Mouse (Mus musculus) urinary bladder, postnatal 25 days (tissue): ENCODE measurements around the gene P2rx6.
"Not testable (repeated sequence)": the region's sequence is repeated elsewhere in the genome, so short reads cannot be mapped to it uniquely, and the experiment has no call there.

ENCODE experiments used
- DNase-seq: peaks from one replicate; pipeline ENCODE4 v3.0.0; 2022; ENCODE audit warnings: low spot score

The P2rx6 gene

DNA sequence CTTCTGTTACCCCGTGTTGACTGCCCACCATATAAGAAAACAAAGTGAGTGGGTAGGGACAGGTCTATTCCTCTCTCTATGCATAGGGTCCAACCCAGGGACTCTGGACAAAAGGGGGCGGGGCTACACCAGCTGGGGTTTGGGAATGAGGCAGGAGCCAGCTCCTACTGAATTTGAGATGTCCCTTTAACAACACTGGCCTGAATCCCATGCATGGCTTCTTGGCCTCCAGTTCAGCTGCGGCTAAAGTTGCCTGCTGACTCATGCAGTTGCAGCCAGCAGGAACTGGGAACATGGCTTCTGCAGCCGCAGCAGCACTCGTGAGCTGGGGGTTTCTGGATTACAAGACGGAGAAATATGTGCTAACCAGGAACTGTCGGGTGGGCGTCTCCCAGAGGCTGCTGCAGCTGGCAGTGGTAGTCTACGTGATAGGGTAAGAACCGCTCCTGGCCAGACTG, at the start of gene P2rx6:
TSS of gene P2rx6 (plus strand) at position 135 of the 458 bp plus-strand sequence.
- DNase-seq: no peak

DNA sequence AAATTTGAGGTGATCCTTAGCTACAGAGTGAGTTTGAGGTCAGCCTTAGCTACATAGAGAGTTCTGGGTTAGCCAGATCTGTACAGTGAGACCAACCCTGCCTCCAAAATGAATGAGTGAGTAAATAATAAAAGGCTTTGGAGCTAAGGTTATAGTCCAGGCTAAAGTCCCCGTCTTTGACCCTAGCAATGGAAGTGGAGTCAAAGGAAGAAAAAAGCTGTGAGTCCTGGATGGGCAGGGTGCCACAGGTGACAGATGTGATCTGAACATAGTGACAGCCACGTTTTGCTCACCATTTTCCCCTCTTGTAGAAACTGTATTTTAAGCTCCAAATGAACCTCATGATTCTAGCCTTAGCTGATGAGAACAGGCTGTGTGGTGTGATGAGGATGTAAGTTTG, 42.8 kb upstream of the P2rx6 start:
- DNase-seq: no peak

DNA sequence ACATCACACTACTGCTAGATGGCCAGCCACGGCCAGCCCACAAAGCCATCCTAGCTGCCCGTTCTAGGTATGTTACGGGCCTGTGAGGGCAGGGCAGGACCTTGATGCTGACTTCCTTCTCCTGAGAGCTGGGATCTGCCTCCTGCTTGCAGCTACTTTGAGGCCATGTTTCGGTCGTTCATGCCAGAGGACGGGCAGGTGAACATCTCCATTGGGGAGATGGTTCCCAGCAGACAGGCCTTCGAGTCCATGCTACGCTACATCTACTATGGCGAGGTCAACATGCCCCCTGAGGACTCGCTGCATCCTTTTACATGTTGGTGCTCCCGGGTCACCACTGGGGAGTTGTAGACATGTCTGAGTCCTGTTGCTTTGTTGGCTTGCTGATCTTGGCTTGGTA, 37.5 kb upstream of the P2rx6 start:
- no peak for DNase-seq

- no peak for DNase-seq
These were observed 36.2 kb upstream of the P2rx6 start for GRCm38 (mm10) chr16:17525524-17525923.

GRCm38 (mm10) chr16:17526223-17526622, 35.5 kb upstream of the P2rx6 start:
- DNase-seq: no peak

- DNase-seq: no peak
These were observed 34.1 kb upstream of the P2rx6 start for GRCm38 (mm10) chr16:17527606-17528005.

GRCm38 (mm10) chr16:17528276-17528675, 33.4 kb upstream of the P2rx6 start:
- DNase-seq: no peak

- peak; percentile 27 for DNase-seq
These were observed 31.6 kb upstream of the P2rx6 start for GRCm38 (mm10) chr16:17529981-17530586.

- peak; percentile 98 for DNase-seq
These were observed 30.9 kb upstream of the P2rx6 start, which contains the start of gene Thap7 for GRCm38 (mm10) chr16:17530640-17531288. TSS of gene Thap7 (minus strand) at chr16:17531136.

DNA sequence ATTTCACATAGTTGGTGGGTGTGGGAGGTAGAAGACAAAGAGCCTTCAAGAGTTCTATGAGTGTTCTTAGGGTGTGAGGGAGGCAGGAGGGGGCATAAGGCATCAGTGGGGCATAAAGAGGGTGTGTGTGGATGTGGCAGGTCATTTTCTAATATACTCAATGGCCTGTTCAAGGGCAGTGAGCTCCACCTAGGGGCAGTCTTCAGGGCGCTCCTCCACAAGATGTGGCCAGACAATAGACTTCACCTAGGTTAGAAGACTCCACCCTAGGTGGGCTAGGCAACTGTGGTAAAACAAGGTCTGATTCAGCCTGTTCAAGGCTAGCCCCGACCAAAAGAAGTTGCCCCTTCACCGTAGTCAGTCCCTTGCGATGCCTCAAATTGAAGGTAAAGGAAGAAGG, 29.4 kb upstream of the P2rx6 start:
- peak; percentile 15 for DNase-seq

DNA sequence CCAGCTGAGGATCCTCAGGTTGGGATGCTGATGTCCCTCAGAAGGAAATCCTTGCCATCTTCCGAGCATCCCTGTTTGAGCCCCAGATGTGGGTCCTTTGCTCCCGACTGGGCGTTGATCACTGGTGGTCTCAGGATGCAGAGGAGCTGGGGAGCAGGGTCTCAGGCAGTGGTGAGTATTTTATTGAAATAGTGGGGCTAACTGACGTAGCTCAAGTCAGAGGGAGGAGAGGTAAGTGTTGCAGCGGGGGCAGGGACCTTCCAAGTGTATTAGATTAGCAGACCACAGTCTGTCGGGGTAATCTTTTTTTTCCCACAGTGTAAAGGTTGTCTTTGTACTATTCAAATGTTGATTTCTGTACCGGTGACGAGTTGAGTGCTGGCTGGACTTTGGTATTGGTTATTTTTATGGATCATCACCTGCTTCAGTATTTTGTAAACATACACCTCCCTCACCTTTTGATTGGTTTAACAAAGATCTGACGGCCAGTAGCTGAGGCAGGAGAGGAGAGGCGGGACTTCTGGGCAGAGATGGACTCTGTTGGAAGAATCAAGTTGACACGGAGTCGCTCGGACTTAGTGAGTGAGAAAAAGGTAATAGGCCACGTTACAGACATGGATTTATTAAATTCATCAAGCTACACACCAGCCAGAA, 28.9 kb upstream of the P2rx6 start:
- DNase-seq: no peak

- DNase-seq: no peak
These were observed 25.1 kb upstream of the P2rx6 start for GRCm38 (mm10) chr16:17536584-17536983.

DNA sequence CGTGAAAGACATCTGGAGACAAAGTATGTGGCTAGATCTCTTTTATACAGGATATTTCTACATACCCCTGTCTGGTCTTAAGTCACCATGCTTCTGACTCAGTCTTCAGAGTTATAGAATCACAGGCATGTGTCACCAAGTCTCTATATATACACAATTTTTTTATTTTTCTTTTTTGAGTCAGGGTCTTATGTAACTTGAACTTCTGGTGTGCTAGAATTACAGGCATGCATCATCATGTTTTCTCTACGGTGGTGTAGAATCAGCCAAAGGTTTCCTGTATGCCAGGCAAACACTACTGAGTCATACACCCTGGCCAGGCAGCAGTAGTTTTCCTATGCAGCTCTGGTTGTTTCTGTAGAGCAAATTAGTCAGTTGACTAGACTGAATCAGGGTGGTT, 19.1 kb upstream of the P2rx6 start:
- no peak for DNase-seq

DNA sequence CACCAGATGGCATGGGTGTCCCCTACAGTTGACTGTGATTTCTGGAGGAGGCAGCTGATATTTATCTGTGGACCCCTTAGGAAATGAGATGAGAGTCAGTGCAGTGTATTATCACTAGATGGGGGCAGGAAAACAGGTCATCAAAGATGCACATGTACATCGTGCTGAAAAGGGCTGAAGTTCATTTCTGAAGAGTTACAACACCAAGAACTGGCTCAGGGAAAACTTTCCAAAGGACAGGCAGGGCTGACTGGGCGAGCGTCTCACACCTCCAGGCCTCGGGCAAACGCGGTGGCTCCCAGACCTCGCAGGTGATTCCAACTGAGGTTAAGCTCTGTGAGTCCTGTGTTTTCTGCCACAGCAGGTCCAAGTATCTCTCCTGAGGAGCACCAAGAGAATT, 8.8 kb upstream of the P2rx6 start:
- DNase-seq: no peak

- no peak for DNase-seq
These were observed 7.6 kb upstream of the P2rx6 start for GRCm38 (mm10) chr16:17553910-17554685.

DNA sequence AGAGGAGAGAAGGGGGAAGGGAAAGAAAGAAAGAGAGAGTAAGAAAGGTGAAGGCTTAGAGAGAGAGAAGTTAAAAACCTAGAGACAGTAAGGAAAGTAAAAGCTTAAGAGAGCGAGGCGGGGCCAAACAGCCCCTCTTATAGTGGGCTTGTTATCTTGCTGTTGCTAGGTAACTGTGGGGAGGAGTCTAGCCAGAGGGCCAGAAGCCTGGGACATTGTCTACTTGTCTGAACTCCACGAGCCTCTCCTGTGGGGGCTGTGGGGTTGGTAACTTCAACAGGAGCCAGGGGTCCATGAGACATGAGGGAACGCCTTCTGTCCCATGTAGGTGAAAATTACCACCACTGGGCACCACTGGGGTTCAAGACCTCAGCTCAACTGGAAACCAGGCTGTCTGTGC, 7.0 kb upstream of the P2rx6 start:
- DNase-seq: not testable (repeated sequence)

DNA sequence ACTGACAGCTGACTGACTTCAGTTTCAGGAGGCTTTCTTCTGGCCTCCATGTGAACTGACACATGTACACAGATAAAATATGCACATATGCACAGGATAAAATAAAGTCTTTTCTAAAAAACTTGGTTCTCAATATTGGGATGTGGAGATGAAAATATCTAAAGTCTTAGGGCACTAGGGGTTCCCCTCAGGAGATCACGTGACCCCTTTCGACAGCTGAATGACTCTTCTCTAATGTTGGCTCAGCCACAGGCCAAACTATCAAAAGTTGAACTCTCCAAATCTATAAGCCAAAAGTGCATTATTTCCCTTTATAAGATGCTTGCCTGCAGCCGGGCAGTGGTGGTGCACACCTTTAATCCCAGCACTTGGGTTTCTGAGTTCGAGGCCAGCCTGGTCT, 5.5 kb upstream of the P2rx6 start:
- DNase-seq: no peak

GRCm38 (mm10) chr16:17556907-17557306, 4.8 kb upstream of the P2rx6 start:
- no peak for DNase-seq

- DNase-seq: peak; percentile 73
These were observed 3.7 kb upstream of the P2rx6 start for GRCm38 (mm10) chr16:17557947-17558480.

DNA sequence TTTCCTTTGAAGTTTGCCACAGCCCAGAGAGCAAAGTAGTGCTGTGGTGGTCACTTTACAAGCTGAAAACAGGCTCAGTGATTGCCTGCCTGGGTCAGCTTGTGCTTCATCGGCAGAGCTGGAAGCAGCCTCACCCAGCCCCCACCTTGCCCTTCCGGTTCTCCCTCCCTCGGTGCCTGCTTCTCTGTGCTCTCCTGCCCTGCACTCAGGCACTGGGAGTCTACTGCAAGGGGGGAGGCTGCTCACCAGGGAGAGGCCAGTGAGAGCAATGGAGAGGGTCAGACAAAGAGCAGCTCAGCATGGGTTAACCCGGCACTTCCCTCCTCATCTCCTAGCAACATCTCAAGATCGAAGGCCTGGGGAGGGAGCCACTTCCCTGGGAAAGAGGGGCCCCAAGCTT, 2.9 kb upstream of the P2rx6 start:
- DNase-seq: no peak

DNA sequence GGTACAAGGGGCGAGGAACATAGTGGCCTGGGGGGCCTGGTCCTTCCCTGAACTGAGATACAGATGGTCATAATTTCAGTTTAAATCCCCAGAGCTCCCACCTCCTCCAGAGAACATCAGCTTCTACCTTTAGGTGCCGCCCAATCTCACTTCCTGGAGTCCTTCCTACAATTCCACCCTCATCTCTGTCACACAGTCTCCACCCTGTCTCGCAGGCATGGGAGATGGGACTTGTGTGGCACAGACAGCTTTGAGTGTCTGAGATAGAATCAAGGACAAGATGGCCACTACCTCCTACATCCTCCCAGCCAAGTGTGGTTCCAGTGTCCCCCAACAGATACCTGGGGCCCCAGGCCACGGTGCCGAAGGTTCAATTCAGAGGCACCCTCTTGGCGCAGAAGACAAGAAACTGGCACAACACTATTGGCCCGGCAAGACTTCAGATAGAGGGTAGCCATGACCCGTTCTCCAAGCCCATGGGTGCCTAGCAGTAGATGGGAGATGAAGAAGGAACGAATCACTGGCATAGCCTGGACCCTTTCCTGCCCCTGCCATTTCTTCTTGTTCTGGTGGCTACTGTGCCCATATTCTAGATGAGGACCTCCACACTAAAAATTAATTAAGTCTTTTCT, 2.2 kb upstream of the P2rx6 start:
- no peak for DNase-seq
